Mouse (Mus musculus): Measurements from ENCODE around the gene Nav1. TPM values are rescaled to one million over a fixed set of nuclear protein-coding genes. Genes with fewer than 3 reads are reported as not detected.

The Nav1 gene
- total RNA-seq, 4 experiments from 2014 or later: 14.8 to 19.1 (median 15.9) TPM

DNA sequence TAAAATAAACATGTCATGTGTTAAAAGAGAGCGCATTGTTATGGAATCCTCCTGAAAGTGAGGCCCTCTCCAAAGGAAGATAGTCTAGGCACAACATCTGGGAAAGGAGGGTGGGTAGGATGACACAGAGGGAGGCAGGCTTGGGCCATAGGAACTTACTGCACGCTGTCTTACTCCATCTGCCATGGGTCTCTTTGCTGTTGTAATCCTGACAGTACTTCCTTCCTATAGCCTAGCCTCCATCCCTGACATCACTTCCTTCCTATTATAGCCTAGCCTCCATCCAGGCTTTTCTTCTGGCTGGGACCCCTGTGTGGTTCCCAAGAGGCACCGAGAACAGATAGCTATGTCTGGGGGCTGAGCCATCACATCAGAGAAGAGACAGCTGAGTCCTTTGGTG, 10.2 kb upstream of the Nav1 start:
- DNase-seq (ENCODE audit: low spot score): no peak

- peak; percentile 72 for DNase-seq (ENCODE audit: low spot score)
Observed at GRCm38 (mm10) chr1:135615715-135616641, 8.9 kb upstream of the Nav1 start.

GRCm38 (mm10) chr1:135609621-135610020, 2.5 kb upstream of the Nav1 start:
- no peak for DNase-seq (ENCODE audit: low spot score)

DNA sequence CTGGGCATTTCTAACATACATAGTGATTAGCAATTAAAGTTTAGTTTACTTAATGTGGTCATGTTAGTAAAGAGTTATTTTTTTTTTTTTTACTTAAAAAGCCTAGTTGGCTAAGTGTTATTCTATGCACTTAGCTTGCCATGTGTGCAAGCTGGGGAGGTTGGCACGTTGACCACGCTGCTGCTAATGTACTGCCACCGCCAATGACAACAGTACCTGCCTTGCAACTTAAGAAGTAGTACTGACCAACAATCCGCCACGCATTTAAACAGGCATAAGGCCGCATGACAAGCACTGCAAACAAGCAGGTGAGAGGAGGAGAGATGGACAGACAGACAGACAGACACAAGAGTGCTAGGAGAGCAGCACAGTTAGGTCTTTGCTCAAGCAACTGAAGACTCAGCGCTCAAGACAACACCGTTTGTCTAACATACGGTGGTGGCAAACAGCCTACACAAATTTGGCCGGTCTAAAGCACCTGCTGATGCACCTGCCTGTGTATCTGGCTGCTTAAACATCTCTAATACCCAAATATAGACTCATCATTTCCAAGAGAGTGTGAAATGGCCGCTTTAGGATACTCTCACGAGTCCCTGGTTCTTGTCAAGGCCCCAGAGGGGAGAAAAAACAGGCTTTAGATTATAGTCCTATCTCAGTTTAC, 610 bp downstream of the Nav1 start:
- DNase-seq (ENCODE audit: low spot score): no peak

- no peak for DNase-seq (ENCODE audit: low spot score)
Observed at GRCm38 (mm10) chr1:135605530-135605929, 1.6 kb downstream of the Nav1 start.

DNA sequence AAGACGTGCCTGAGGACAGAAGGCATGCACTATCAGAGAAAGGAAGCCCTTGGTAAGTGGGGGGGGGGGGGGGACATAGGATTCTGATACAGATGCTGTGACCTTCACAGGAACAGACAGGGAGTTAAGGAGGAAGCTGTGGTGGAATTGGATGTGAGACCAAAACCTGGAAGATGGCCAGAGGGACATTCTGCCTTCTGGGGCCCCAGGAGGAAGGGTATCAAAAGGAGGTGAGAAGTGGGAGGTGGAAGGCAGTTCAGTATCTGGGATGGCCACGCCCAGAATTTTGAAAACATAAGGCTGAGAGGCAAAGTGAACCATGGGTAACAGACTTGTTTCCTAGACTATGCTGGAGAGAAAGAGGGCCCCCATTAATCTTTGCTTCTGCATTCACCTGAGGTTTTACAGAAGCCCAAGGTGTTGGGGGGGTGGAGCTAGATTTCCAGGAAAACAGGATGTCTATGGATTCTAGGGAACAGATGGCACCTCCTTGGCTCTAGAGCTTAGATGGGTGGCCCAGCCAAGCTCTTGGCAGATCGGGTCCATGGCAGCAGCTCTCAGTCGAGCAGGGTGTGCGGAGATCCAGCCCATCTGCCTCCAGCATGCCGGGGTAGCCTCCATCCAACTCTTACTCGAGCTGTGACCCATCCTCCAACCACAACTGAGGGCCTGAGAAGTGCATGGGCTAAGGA, 2.6 kb downstream of the Nav1 start:
- no peak for DNase-seq (ENCODE audit: low spot score)

DNA sequence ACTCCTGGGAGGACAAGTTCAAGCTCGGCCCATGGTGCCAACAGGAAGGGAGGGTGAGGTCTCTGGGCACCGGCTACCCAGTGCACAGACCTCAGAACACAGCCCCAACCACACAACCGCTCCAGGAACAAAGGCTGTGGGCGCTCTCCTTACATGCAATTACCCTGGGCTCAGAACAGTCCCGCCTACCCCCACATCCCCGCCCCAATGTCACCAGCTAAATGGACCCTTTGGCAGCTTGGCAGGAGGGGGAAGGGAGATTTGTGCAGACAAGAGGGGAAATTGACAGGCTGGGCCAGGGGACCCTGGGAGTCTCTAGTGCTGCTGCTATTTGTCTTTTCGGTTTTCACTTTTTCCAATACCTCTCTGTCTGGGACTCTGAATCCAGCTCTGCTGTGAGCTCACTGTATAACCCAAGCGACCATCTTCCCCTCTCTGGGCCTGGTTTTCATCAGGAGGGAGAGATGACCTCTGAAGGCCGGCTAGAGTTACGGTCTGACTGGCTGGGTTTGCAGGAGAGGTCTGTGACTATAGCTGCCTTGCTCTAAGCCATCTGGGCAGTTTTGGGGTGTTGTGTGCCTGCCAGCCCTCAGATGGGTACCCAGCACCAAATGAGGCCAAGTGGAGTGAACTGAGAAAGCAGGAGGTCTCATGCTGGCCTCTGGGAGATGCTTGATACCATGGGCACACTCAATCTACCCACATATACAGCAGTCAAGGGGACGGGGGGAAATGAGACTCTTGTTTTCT, 3.8 kb downstream of the Nav1 start:
- DNase-seq (ENCODE audit: low spot score): no peak

GRCm38 (mm10) chr1:135600023-135601005, 6.8 kb downstream of the Nav1 start:
- no peak for DNase-seq (ENCODE audit: low spot score)

- no peak for DNase-seq (ENCODE audit: low spot score)
Observed at GRCm38 (mm10) chr1:135598251-135598879, 8.7 kb downstream of the Nav1 start.

GRCm38 (mm10) chr1:135594279-135594903, 12.7 kb downstream of the Nav1 start:
- DNase-seq (ENCODE audit: low spot score): no peak

DNA sequence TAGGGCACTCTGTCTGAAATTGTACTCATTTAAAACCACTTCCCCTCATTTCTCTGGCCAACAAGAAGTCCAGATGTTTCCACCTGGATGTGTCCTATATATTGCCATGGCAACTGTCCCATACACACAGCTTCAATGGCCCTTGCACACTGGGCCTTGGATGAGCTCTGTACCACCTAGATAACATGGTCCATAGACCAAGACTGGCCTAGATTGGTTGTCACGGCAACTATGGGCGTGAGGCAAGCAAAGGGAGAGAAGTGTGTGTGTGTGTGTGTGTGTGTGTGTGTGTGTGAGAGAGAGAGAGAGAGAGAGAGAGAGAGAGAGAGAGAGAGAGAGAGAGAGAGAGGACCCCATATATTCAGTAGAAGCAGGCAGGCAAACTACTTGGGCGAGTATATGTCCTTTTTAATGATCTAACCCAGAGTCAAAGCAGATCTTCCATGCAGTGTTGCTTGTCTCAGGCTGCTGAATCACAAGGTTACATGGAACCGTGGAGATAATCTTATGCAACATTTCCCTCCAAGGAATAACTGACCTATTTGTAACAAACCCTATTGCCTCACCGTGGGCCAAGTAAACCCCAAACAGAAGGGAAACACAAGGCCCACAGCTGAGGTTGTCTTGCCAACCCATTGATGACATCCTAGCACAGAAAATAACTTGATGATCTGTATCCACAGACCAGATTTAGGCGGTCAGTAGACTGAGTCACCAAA, 13.4 kb downstream of the Nav1 start:
- DNase-seq (ENCODE audit: low spot score): peak; percentile 72

DNA sequence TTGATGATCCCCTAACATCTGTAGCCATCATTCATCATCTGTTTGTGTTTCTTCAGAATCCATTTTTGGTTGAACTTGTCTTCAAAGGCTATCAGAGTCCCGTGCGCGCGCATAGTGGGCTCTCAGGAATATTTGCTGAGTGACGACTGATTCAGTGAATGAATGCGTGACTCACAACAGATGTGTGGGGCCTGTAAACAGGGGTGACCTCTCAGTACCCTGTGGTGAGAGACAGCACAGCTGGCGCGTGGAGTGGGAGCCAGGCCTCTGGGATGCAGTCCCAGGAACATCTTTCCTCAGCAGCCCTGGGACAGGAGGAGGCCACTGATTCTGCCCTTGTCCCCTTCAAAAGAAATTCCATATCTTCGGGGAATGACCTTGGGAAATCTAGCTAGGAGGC, 16.3 kb downstream of the Nav1 start:
- peak; percentile 70 for DNase-seq (ENCODE audit: low spot score)

DNA sequence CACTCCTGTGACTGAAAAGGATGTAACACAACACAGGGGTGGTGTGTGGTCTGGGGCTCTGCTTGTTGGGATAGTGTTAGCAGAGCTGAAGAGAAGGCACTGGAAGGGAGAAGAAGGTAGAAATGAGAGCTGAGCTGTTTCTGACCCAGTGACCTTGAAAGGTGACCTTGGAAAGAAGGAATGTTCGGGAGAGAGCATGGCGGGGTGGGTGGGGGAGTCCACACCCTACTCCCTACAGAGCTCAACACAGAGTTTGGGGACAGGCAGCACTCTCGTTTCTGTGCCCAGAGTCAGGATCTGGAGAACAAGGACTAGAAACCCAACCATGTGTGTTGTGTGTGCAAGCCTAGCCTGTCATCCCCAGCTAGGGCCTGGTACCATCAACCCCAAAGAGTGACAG, 18.1 kb downstream of the Nav1 start:
- DNase-seq (ENCODE audit: low spot score): no peak

GRCm38 (mm10) chr1:135586903-135587302, 20.2 kb downstream of the Nav1 start:
- DNase-seq (ENCODE audit: low spot score): no peak

- DNase-seq (ENCODE audit: low spot score): no peak
Observed at GRCm38 (mm10) chr1:135585573-135585972, 21.5 kb downstream of the Nav1 start.

GRCm38 (mm10) chr1:135584587-135585541, 22.2 kb downstream of the Nav1 start:
- DNase-seq (ENCODE audit: low spot score): no peak

DNA sequence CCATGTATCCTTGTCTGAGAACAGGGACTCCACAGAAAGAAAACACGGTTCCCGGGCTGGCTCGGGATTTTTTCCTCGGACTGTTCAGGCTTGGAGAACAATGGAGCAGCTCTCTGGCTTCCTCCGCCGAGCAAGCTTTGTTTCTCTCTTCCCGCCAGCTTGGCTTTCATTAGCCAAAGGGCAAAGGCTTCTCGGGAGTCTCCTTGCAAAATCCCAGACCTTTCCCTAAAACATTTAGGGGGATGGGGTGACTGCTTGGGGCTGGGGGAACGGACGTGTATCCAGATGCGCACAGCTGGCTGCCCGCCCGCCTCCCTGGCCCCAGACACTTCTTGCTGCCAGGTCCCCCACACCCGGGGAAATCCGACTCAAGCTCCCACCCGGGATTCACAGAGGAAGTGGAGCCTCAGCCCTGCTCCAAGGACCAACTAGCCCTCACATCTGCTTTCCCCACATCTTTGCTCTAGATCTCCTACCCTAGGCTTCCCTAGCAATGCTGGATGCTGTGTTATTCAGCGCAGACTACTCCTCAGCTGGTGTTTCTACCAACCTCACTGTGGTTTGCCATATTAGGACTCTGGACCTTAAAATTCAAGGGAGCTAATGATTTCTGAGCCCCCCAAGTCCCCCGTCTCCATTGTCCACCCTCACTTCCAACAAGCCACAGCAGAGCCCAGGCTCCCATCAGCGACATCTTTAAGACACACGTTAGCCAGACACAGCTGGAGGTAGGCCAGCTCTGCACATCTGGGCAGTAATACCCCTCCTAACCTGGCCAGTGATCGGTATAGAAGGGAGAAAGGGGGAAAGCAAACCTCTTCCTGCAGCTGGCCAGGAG, 23.2 kb downstream of the Nav1 start:
- DNase-seq (ENCODE audit: low spot score): no peak

All from heart, adult 8-10 months (tissue).